Mouse (Mus musculus) liver, embryonic 13.5 days (tissue): ENCODE data around the gene Gm49027. TPM values are rescaled to one million over a fixed set of nuclear protein-coding genes. Genes with fewer than 3 reads are reported as not detected.
A peak's percentile ranks its signal among the peaks of the same experiment; 100 is the strongest.
"Not testable (repeated sequence)": the region's sequence is repeated elsewhere in the genome, so short reads cannot be mapped to it uniquely, and the experiment has no call there.

Source experiments
- ATAC-seq: fragments of 200-750 bp; cut with Nextera tagmentation; 2 replicates; pipeline ENCODE4 v1.8.0; 2017; ENCODE audit warnings: low read depth, mild to moderate bottlenecking, moderate number of reproducible peaks, moderate library complexity
- DNase-seq: peaks from one replicate; pipeline ENCODE4 v3.0.0; 2022
- H3K27ac ChIP-seq: fragments of 300-500 bp; sonication (generic); 2 replicates; pipeline ENCODE4 v1.5.1; 2015; ENCODE audit warnings: moderate library complexity, mild to moderate bottlenecking, inconsistent platforms
- H3K27me3 ChIP-seq: fragments of 300-500 bp; sonication (generic); 2 replicates; pipeline ENCODE4 v1.6.1; 2015; ENCODE audit warnings: mild to moderate bottlenecking, inconsistent platforms
- H3K36me3 ChIP-seq: fragments of 300-500 bp; sonication (generic); 2 replicates; pipeline ENCODE4 v1.6.1; 2015; ENCODE audit warnings: mild to moderate bottlenecking, inconsistent platforms
- H3K4me1 ChIP-seq: fragments of 300-500 bp; sonication (generic); replicated peaks from 2 replicates; pipeline ENCODE4 v1.6.1; 2015; ENCODE audit warnings: inconsistent platforms
- H3K4me2 ChIP-seq: fragments of 300-500 bp; sonication (generic); 2 replicates; pipeline ENCODE4 v1.6.1; 2015; ENCODE audit warnings: inconsistent platforms, mild to moderate bottlenecking, moderate library complexity
- H3K4me3 ChIP-seq: fragments of 300-500 bp; sonication (generic); replicated peaks from 2 replicates; pipeline ENCODE4 v1.5.1; 2015; ENCODE audit warnings: mild to moderate bottlenecking, inconsistent platforms
- H3K9ac ChIP-seq: fragments of 300-500 bp; sonication (generic); 2 replicates; pipeline ENCODE4 v1.6.1; 2015; ENCODE audit warnings: mild to moderate bottlenecking, inconsistent platforms
- H3K9me3 ChIP-seq: fragments of 300-500 bp; sonication (generic); replicated peaks from 2 replicates; pipeline ENCODE4 v1.6.1; 2016; ENCODE audit warnings: inconsistent platforms
- WGBS: fragments of 180-500 bp; shearing (Covaris S2); methylation state at CpG from one replicate; pipeline ENCODE4 v1.1.7; 2015; ENCODE audit not compliant: insufficient replicate concordance; 5-methylcytosine and 5-hydroxymethylcytosine counted together
- polyA plus RNA-seq: library from polyadenylated mRNA; unstranded; fragments of >200 nt; fragmentation: Nextera tagmentation; extraction: Ambion mirVana; gene quantifications from 2 replicates; pipeline ENCODE4 v1.2.1, GENCODE M21; 2015

Gene Gm49027
- polyA plus RNA-seq, 1 experiment from 2014 or later, result 0.18 TPM

GRCm38 (mm10) chr5:123524393-123524750 is 916 bp downstream of the Gm49027 start:
- H3K4me1 ChIP-seq, result peaks cover 36% of the 10 kb centered on the region
- peak; percentile 92 for ATAC-seq
- DNase-seq, result no peak
- peak overlapping the region; percentile 73 for H3K9ac ChIP-seq
- H3K27me3 ChIP-seq, result no peaks in the 10 kb centered on the region
- H3K27ac ChIP-seq, result peak overlapping the region; percentile 72
- H3K4me3 ChIP-seq, result peak overlapping the region; percentile 93
- WGBS, result 1% methylated on average over 27 of the region's 27 CpGs
- H3K4me2 ChIP-seq, result peak overlapping the region; percentile 94
- H3K36me3 ChIP-seq, result peaks cover 19% of the 10 kb centered on the region
- no peaks in the 10 kb centered on the region for H3K9me3 ChIP-seq

- peak within 1 kb of the TSS; percentile 74 for H3K27ac ChIP-seq
- peak within 1 kb of the TSS; percentile 86 for H3K9ac ChIP-seq
- peak within 1 kb of the TSS; percentile 93 for H3K4me3 ChIP-seq
- WGBS, result under 1% methylated on average over 78 of the region's 82 CpGs
- peak; percentile 99 for DNase-seq
- peaks cover 19% of the 10 kb centered on the region for H3K36me3 ChIP-seq
- peak; percentile 95 for ATAC-seq
- H3K27me3 ChIP-seq, result no peaks in the 10 kb centered on the region
- peaks cover 36% of the 10 kb centered on the region for H3K4me1 ChIP-seq
- no peaks in the 10 kb centered on the region for H3K9me3 ChIP-seq
- peak within 1 kb of the TSS; percentile 94 for H3K4me2 ChIP-seq
Measured at GRCm38 (mm10) chr5:123523692-123524392, 1.4 kb downstream of the Gm49027 start, which contains the start of gene Diablo. Gene Diablo, minus strand, starts transcription at chr5:123524176.

- H3K9ac ChIP-seq, result no peak overlapping the region
- H3K36me3 ChIP-seq, result peaks cover 28% of the 10 kb centered on the region
- DNase-seq, result no peak
- H3K4me2 ChIP-seq, result peak overlapping the region; percentile 94
- no peaks in the 10 kb centered on the region for H3K9me3 ChIP-seq
- H3K4me3 ChIP-seq, result no peak overlapping the region; the same call in 1 of the 2 replicates
- peaks cover 36% of the 10 kb centered on the region for H3K4me1 ChIP-seq
- no peak for ATAC-seq
- H3K27ac ChIP-seq, result no peak overlapping the region
- no peaks in the 10 kb centered on the region for H3K27me3 ChIP-seq
- WGBS, result 52% methylated on average over 1 of the region's 1 CpGs
Measured at GRCm38 (mm10) chr5:123522166-123522565, 3.1 kb downstream of the Gm49027 start.

- Histone ChIP-seq H3K4me3 (no peak overlapping the region), H3K9ac (no peak overlapping the region), H3K27ac (no peak overlapping the region), H3K9me3 (no peaks in the 10 kb centered on the region), H3K27me3 (no peaks in the 10 kb centered on the region), H3K4me2 (no peak overlapping the region), H3K4me1 (peaks cover 36% of the 10 kb centered on the region), H3K36me3 (peaks cover 34% of the 10 kb centered on the region)
- ATAC-seq, result no peak
- DNase-seq, result no peak
- 86% methylated on average over 1 of the region's 1 CpGs for WGBS
Measured at GRCm38 (mm10) chr5:123521621-123522020, 3.7 kb downstream of the Gm49027 start.

GRCm38 (mm10) chr5:123520666-123521065 is 4.6 kb downstream of the Gm49027 start:
- 82% methylated on average over 9 of the region's 9 CpGs for WGBS
- Histone ChIP-seq H3K4me3 (no peak overlapping the region), H3K9me3 (no peaks in the 10 kb centered on the region), H3K36me3 (peaks cover 41% of the 10 kb centered on the region), H3K27me3 (no peaks in the 10 kb centered on the region), H3K27ac (no peak overlapping the region), H3K9ac (no peak overlapping the region), H3K4me2 (no peak overlapping the region), H3K4me1 (peaks cover 33% of the 10 kb centered on the region)
- DNase-seq, result no peak
- no peak for ATAC-seq

GRCm38 (mm10) chr5:123514871-123515270 is 10.4 kb downstream of the Gm49027 start:
- DNase-seq (no peak), ATAC-seq (no peak)
- Histone ChIP-seq H3K4me2 (no peak overlapping the region), H3K27me3 (peaks cover 11% of the 10 kb centered on the region), H3K4me3 (no peak overlapping the region), H3K4me1 (peaks cover 15% of the 10 kb centered on the region), H3K36me3 (peaks cover 69% of the 10 kb centered on the region), H3K9me3 (no peaks in the 10 kb centered on the region), H3K27ac (no peak overlapping the region), H3K9ac (no peak overlapping the region)
- WGBS, result 80% methylated on average over 5 of the region's 5 CpGs

- ATAC-seq, result peak; percentile 82
- H3K9ac ChIP-seq, result peak overlapping the region; percentile 11; the same call in 1 of the 2 replicates
- H3K27ac ChIP-seq, result peak overlapping the region; percentile 19; the same call in 1 of the 2 replicates
- 33% methylated on average over 3 of the region's 3 CpGs for WGBS
- peaks cover 38% of the 10 kb centered on the region for H3K27me3 ChIP-seq
- no peak overlapping the region for H3K4me2 ChIP-seq
- peaks cover 42% of the 10 kb centered on the region for H3K36me3 ChIP-seq
- H3K9me3 ChIP-seq, result no peaks in the 10 kb centered on the region
- H3K4me3 ChIP-seq, result no peak overlapping the region
- DNase-seq, result peak; percentile 34
- peaks cover 33% of the 10 kb centered on the region for H3K4me1 ChIP-seq
Measured at GRCm38 (mm10) chr5:123512102-123512501, 13.2 kb downstream of the Gm49027 start.

GRCm38 (mm10) chr5:123511426-123511825 is 13.9 kb downstream of the Gm49027 start:
- Histone ChIP-seq H3K4me1 (peaks cover 33% of the 10 kb centered on the region), H3K36me3 (peaks cover 36% of the 10 kb centered on the region), H3K27me3 (peaks cover 45% of the 10 kb centered on the region)
- WGBS, result 56% methylated on average over 3 of the region's 3 CpGs
- not testable (repeated sequence) for ATAC-seq, H3K4me3 ChIP-seq, H3K27ac ChIP-seq, H3K9ac ChIP-seq, H3K4me2 ChIP-seq, H3K9me3 ChIP-seq, DNase-seq

- peaks cover 33% of the 10 kb centered on the region for H3K4me1 ChIP-seq
- H3K9ac ChIP-seq, result no peak within 1 kb of the TSS
- H3K27ac ChIP-seq, result no peak within 1 kb of the TSS
- no peak within 1 kb of the TSS; the same call in 1 of the 2 replicates for H3K4me2 ChIP-seq
- H3K9me3 ChIP-seq, result no peaks in the 10 kb centered on the region
- no peak within 1 kb of the TSS for H3K4me3 ChIP-seq
- ATAC-seq, result no peak
- H3K36me3 ChIP-seq, result peaks cover 26% of the 10 kb centered on the region
- peaks cover 50% of the 10 kb centered on the region for H3K27me3 ChIP-seq
- DNase-seq, result no peak
- WGBS, result 81% methylated on average over 5 of the region's 5 CpGs
Measured at GRCm38 (mm10) chr5:123510160-123510559, 15.1 kb downstream of the Gm49027 start, which contains the start of gene B3gnt4. Gene B3gnt4, plus strand, starts transcription at chr5:123510460.

GRCm38 (mm10) chr5:123508921-123509320 is 16.4 kb downstream of the Gm49027 start:
- ATAC-seq, result no peak
- H3K9ac ChIP-seq, result peak overlapping the region; percentile 54
- no peaks in the 10 kb centered on the region for H3K9me3 ChIP-seq
- WGBS, result 9% methylated on average over 12 of the region's 12 CpGs
- DNase-seq, result no peak
- peak overlapping the region; percentile 84 for H3K4me2 ChIP-seq
- no peak overlapping the region for H3K27ac ChIP-seq
- H3K27me3 ChIP-seq, result peaks cover 53% of the 10 kb centered on the region
- peaks cover 33% of the 10 kb centered on the region for H3K4me1 ChIP-seq
- H3K36me3 ChIP-seq, result peaks cover 20% of the 10 kb centered on the region; the same call in 1 of the 2 replicates
- H3K4me3 ChIP-seq, result peak overlapping the region; percentile 62

- Histone ChIP-seq H3K36me3 (peaks cover 20% of the 10 kb centered on the region; the same call in 1 of the 2 replicates), H3K9ac (peak overlapping the region; percentile 54), H3K4me3 (peak overlapping the region; percentile 62), H3K27me3 (peaks cover 53% of the 10 kb centered on the region), H3K4me1 (peaks cover 33% of the 10 kb centered on the region), H3K27ac (no peak overlapping the region), H3K9me3 (no peaks in the 10 kb centered on the region), H3K4me2 (peak overlapping the region; percentile 84)
- WGBS, result 1% methylated on average over 59 of the region's 59 CpGs
- ATAC-seq (peak; percentile 80), DNase-seq (peak; percentile 74)
Measured at GRCm38 (mm10) chr5:123507936-123508723, 17.2 kb downstream of the Gm49027 start.
